Mouse (Mus musculus): ENCODE data around the gene Kidins220. TPM values are rescaled to one million over a fixed set of nuclear protein-coding genes. Genes with fewer than 3 reads are reported as not detected.

Gene Kidins220
- polyA plus RNA-seq, 1 experiment: 44.5 TPM

GRCm38 (mm10) chr12:24943427-24943826 is 31.3 kb upstream of the Kidins220 start:
- no peak overlapping the region for H3K4me3 ChIP-seq (ENCODE audit: low read depth, low read length)
- H3K9ac ChIP-seq (ENCODE audit: low read depth, poor library complexity, severe bottlenecking): no peak overlapping the region
- no peaks in the 10 kb centered on the region for H3K9me3 ChIP-seq (replicated peaks; ENCODE audit: control insufficient read depth, insufficient read depth, low read length, poor library complexity, severe bottlenecking)
- TF ChIP-seq POLR2A (IDR thresholded peaks at IDR 0.05; ENCODE audit: insufficient read depth, low read length): no peak
- no peak for TF ChIP-seq EP300 (IDR thresholded peaks at IDR 0.05; ENCODE audit: insufficient read depth, low read depth, low read length)
- no peak for TF ChIP-seq CTCF (IDR thresholded peaks at IDR 0.05; ENCODE audit: low read depth, low read length)
- H3K27ac ChIP-seq (ENCODE audit: insufficient read depth, low read length): no peak overlapping the region
- no peaks in the 10 kb centered on the region for H3K27me3 ChIP-seq (ENCODE audit: control insufficient read depth, insufficient read depth, low read length, poor library complexity, severe bottlenecking)
- no peaks in the 10 kb centered on the region for H3K36me3 ChIP-seq (ENCODE audit: control insufficient read depth, insufficient read depth, low read length, poor library complexity, severe bottlenecking)
- no peaks in the 10 kb centered on the region for H3K4me1 ChIP-seq (ENCODE audit: control insufficient read depth, insufficient read depth, low read length)

- Histone ChIP-seq H3K9ac (ENCODE audit: low read depth, poor library complexity, severe bottlenecking) (no peak overlapping the region), H3K4me3 (ENCODE audit: low read depth, low read length) (no peak overlapping the region), H3K27ac (ENCODE audit: insufficient read depth, low read length) (no peak overlapping the region), H3K27me3 (ENCODE audit: control insufficient read depth, insufficient read depth, low read length, poor library complexity, severe bottlenecking) (no peaks in the 10 kb centered on the region), H3K4me1 (ENCODE audit: control insufficient read depth, insufficient read depth, low read length) (no peaks in the 10 kb centered on the region), H3K36me3 (ENCODE audit: control insufficient read depth, insufficient read depth, low read length, poor library complexity, severe bottlenecking) (no peaks in the 10 kb centered on the region), H3K9me3 (replicated peaks; ENCODE audit: control insufficient read depth, insufficient read depth, low read length, poor library complexity, severe bottlenecking) (no peaks in the 10 kb centered on the region)
- TF ChIP-seq POLR2A (IDR thresholded peaks at IDR 0.05; ENCODE audit: insufficient read depth, low read length) (no peak), CTCF (IDR thresholded peaks at IDR 0.05; ENCODE audit: low read depth, low read length) (no peak), EP300 (IDR thresholded peaks at IDR 0.05; ENCODE audit: insufficient read depth, low read depth, low read length) (no peak)
These were observed 30.1 kb upstream of the Kidins220 start for GRCm38 (mm10) chr12:24944597-24944996.

- no peak overlapping the region for H3K9ac ChIP-seq (ENCODE audit: low read depth, poor library complexity, severe bottlenecking)
- H3K36me3 ChIP-seq (ENCODE audit: control insufficient read depth, insufficient read depth, low read length, poor library complexity, severe bottlenecking): no peaks in the 10 kb centered on the region
These were observed 27.7 kb upstream of the Kidins220 start for GRCm38 (mm10) chr12:24947065-24947464.

GRCm38 (mm10) chr12:24948344-24948743 is 26.4 kb upstream of the Kidins220 start:
- H3K27me3 ChIP-seq (ENCODE audit: control insufficient read depth, insufficient read depth, low read length, poor library complexity, severe bottlenecking): no peaks in the 10 kb centered on the region
- H3K9ac ChIP-seq (ENCODE audit: low read depth, poor library complexity, severe bottlenecking): no peak overlapping the region

More at GRCm38 (mm10) chr12:24947065-24947464, 27.7 kb upstream of the Kidins220 start:
- Histone ChIP-seq H3K4me1 (ENCODE audit: control insufficient read depth, insufficient read depth, low read length) (no peaks in the 10 kb centered on the region), H3K9me3 (replicated peaks; ENCODE audit: control insufficient read depth, insufficient read depth, low read length, poor library complexity, severe bottlenecking) (no peaks in the 10 kb centered on the region), H3K27ac (ENCODE audit: insufficient read depth, low read length) (no peak overlapping the region), H3K27me3 (ENCODE audit: control insufficient read depth, insufficient read depth, low read length, poor library complexity, severe bottlenecking) (no peaks in the 10 kb centered on the region), H3K4me3 (ENCODE audit: low read depth, low read length) (no peak overlapping the region)
- TF ChIP-seq POLR2A (IDR thresholded peaks at IDR 0.05; ENCODE audit: insufficient read depth, low read length): no peak
- no peak for TF ChIP-seq CTCF (IDR thresholded peaks at IDR 0.05; ENCODE audit: low read depth, low read length)
- no peak for TF ChIP-seq EP300 (IDR thresholded peaks at IDR 0.05; ENCODE audit: insufficient read depth, low read depth, low read length)

GRCm38 (mm10) chr12:24950376-24951046 is 24.2 kb upstream of the Kidins220 start:
- no peak for TF ChIP-seq POLR2A (IDR thresholded peaks at IDR 0.05; ENCODE audit: insufficient read depth, low read length)
- TF ChIP-seq CTCF (IDR thresholded peaks at IDR 0.05; ENCODE audit: low read depth, low read length): peak; percentile 90
- Histone ChIP-seq H3K9ac (ENCODE audit: low read depth, poor library complexity, severe bottlenecking) (no peak overlapping the region), H3K36me3 (ENCODE audit: control insufficient read depth, insufficient read depth, low read length, poor library complexity, severe bottlenecking) (no peaks in the 10 kb centered on the region), H3K4me3 (ENCODE audit: low read depth, low read length) (no peak overlapping the region), H3K4me1 (ENCODE audit: control insufficient read depth, insufficient read depth, low read length) (no peaks in the 10 kb centered on the region), H3K9me3 (replicated peaks; ENCODE audit: control insufficient read depth, insufficient read depth, low read length, poor library complexity, severe bottlenecking) (no peaks in the 10 kb centered on the region), H3K27me3 (ENCODE audit: control insufficient read depth, insufficient read depth, low read length, poor library complexity, severe bottlenecking) (no peaks in the 10 kb centered on the region), H3K27ac (ENCODE audit: insufficient read depth, low read length) (no peak overlapping the region)

More at GRCm38 (mm10) chr12:24948344-24948743, 26.4 kb upstream of the Kidins220 start:
- TF ChIP-seq POLR2A (IDR thresholded peaks at IDR 0.05; ENCODE audit: insufficient read depth, low read length) (no peak), CTCF (IDR thresholded peaks at IDR 0.05; ENCODE audit: low read depth, low read length) (peak; percentile 54)
- Histone ChIP-seq H3K27ac (ENCODE audit: insufficient read depth, low read length) (no peak overlapping the region), H3K4me3 (ENCODE audit: low read depth, low read length) (no peak overlapping the region), H3K9me3 (replicated peaks; ENCODE audit: control insufficient read depth, insufficient read depth, low read length, poor library complexity, severe bottlenecking) (no peaks in the 10 kb centered on the region), H3K36me3 (ENCODE audit: control insufficient read depth, insufficient read depth, low read length, poor library complexity, severe bottlenecking) (no peaks in the 10 kb centered on the region), H3K4me1 (ENCODE audit: control insufficient read depth, insufficient read depth, low read length) (no peaks in the 10 kb centered on the region)

- H3K4me1 ChIP-seq (ENCODE audit: control insufficient read depth, insufficient read depth, low read length): no peaks in the 10 kb centered on the region
- no peak overlapping the region for H3K4me3 ChIP-seq (ENCODE audit: low read depth, low read length)
- H3K9ac ChIP-seq (ENCODE audit: low read depth, poor library complexity, severe bottlenecking): no peak overlapping the region
- no peak overlapping the region for H3K27ac ChIP-seq (ENCODE audit: insufficient read depth, low read length)
- H3K36me3 ChIP-seq (ENCODE audit: control insufficient read depth, insufficient read depth, low read length, poor library complexity, severe bottlenecking): no peaks in the 10 kb centered on the region
- TF ChIP-seq EP300 (IDR thresholded peaks at IDR 0.05; ENCODE audit: insufficient read depth, low read depth, low read length): no peak
- no peak for TF ChIP-seq POLR2A (IDR thresholded peaks at IDR 0.05; ENCODE audit: insufficient read depth, low read length)
- TF ChIP-seq CTCF (IDR thresholded peaks at IDR 0.05; ENCODE audit: low read depth, low read length): peak; percentile 75
- H3K27me3 ChIP-seq (ENCODE audit: control insufficient read depth, insufficient read depth, low read length, poor library complexity, severe bottlenecking): no peaks in the 10 kb centered on the region
- no peaks in the 10 kb centered on the region for H3K9me3 ChIP-seq (replicated peaks; ENCODE audit: control insufficient read depth, insufficient read depth, low read length, poor library complexity, severe bottlenecking)
These were observed 22.6 kb upstream of the Kidins220 start for GRCm38 (mm10) chr12:24952147-24952546.

Data from ES-Bruce4 (cell line).